In genomic region chr2:41264228-41264587, GRCm38 (mm10) we compare ENCODE assay signal across 12 mouse cellular contexts.
DNase-seq lines count a peak whose midpoint lies in the region; ATAC-seq and TF ChIP-seq lines count a peak whose summit lies in the region.
"Had no signal": no experiment of that assay in that cellular context is flagged by ENCODE, and none has a peak within 500 bp of the region (broad histone marks: within the 10 kb centered on the region; RNA-seq: fewer than 3 reads in every experiment).

No protein-coding gene starts in this region.

- H3K4me2 ChIP-seq in forebrain, embryonic 12.5 days = no peak overlapping the region
- no peak overlapping the region for H3K4me2 ChIP-seq in neural tube, embryonic 15.5 days
- H3K4me2 ChIP-seq: embryonic facial prominence, embryonic 13.5 days had no signal

- no peak overlapping the region for H3K4me3 ChIP-seq in forebrain, embryonic 12.5 days (replicated peaks)
- no peak overlapping the region for H3K4me3 ChIP-seq in neural tube, embryonic 15.5 days (replicated peaks)
- no peak overlapping the region for H3K4me3 ChIP-seq in thymus, adult 2 months (ENCODE audit: control insufficient read depth, insufficient read depth, low read length)
- H3K4me3 ChIP-seq: embryonic facial prominence, embryonic 13.5 days had no signal

- WGBS in forebrain, embryonic 12.5 days = 31% methylated on average over 8 of the region's 8 CpGs
- WGBS in neural tube, embryonic 15.5 days = 41% methylated on average over 8 of the region's 8 CpGs
- 78% methylated on average over 8 of the region's 8 CpGs for WGBS in thymus, adult 2 months

- peak; percentile 89 for ATAC-seq in forebrain, embryonic 12.5 days (ENCODE audit: low FRiP score)
- 0 out of 2 replicates have a peak, but pooled peaks have one; percentile 57 for ATAC-seq in neural tube, embryonic 15.5 days (ENCODE audit: low FRiP score)

- peak; percentile 35 for DNase-seq in layer of hippocampus, adult 11-12 months (ENCODE audit: low spot score)
- DNase-seq in layer of hippocampus, adult 9-10 months (ENCODE audit: low spot score) = no peak
- peak; percentile 11 to 22 for DNase-seq in layer of hippocampus, postnatal 14 days (ENCODE audit: low spot score in 2 of 2)
- no peak for DNase-seq in lung, postnatal 25 days (ENCODE audit: low spot score)
- no peak for DNase-seq in thymus, adult 18-20 months
- no peak for DNase-seq in thymus, adult 2 months
- DNase-seq: adrenal gland, postnatal 10 days; cerebellum, adult 11-12 months; gastrocnemius, postnatal 14 days had no signal

- no peak overlapping the region for H3K27ac ChIP-seq in forebrain, embryonic 12.5 days
- H3K27ac ChIP-seq in neural tube, embryonic 15.5 days (replicated peaks) = no peak overlapping the region
- no peak overlapping the region for H3K27ac ChIP-seq in thymus, adult 2 months (ENCODE audit: control insufficient read depth, insufficient read depth, low read length)
- H3K27ac ChIP-seq: embryonic facial prominence, embryonic 13.5 days had no signal

- H3K9ac ChIP-seq in forebrain, embryonic 12.5 days = no peak overlapping the region
- H3K9ac ChIP-seq in neural tube, embryonic 15.5 days (replicated peaks) = no peak overlapping the region
- H3K9ac ChIP-seq: embryonic facial prominence, embryonic 13.5 days had no signal

- H3K27me3 ChIP-seq in forebrain, embryonic 12.5 days = no peaks in the 10 kb centered on the region
- no peaks in the 10 kb centered on the region for H3K27me3 ChIP-seq in neural tube, embryonic 15.5 days (replicated peaks)
- H3K27me3 ChIP-seq in thymus, adult 2 months (ENCODE audit: control insufficient read depth, insufficient read depth, low read length) = no peaks in the 10 kb centered on the region
- H3K27me3 ChIP-seq: embryonic facial prominence, embryonic 13.5 days had no signal

- H3K9me3 ChIP-seq in forebrain, embryonic 12.5 days = no peaks in the 10 kb centered on the region
- no peaks in the 10 kb centered on the region for H3K9me3 ChIP-seq in neural tube, embryonic 15.5 days (replicated peaks)
- H3K9me3 ChIP-seq: embryonic facial prominence, embryonic 13.5 days had no signal

- 0 out of 2 replicates have a peak, but pooled peaks cover 4% of the 10 kb centered on the region for H3K4me1 ChIP-seq in forebrain, embryonic 12.5 days
- H3K4me1 ChIP-seq in neural tube, embryonic 15.5 days = no peaks in the 10 kb centered on the region
- no peaks in the 10 kb centered on the region for H3K4me1 ChIP-seq in thymus, adult 2 months (replicated peaks; ENCODE audit: control insufficient read depth, insufficient read depth, low read length)
- H3K4me1 ChIP-seq: embryonic facial prominence, embryonic 13.5 days had no signal

- no peak for TF ChIP-seq POLR2A in thymus, adult 2 months (IDR thresholded peaks at IDR 0.05; ENCODE audit: control insufficient read depth, extremely low read depth, insufficient read depth, low read length, poor library complexity)

- no peaks in the 10 kb centered on the region for H3K36me3 ChIP-seq in forebrain, embryonic 12.5 days (replicated peaks)
- H3K36me3 ChIP-seq in neural tube, embryonic 15.5 days = no peaks in the 10 kb centered on the region
- H3K36me3 ChIP-seq in thymus, adult 2 months (ENCODE audit: control insufficient read depth, insufficient read depth, low read length) = no peaks in the 10 kb centered on the region
- H3K36me3 ChIP-seq: embryonic facial prominence, embryonic 13.5 days had no signal

- TF ChIP-seq CTCF in thymus, adult 2 months (IDR thresholded peaks at IDR 0.05; ENCODE audit: borderline replicate concordance, control insufficient read depth, extremely low read depth, insufficient read depth, low read length, poor library complexity) = no peak

Comparison
In these comparisons a context has a peak if more than half of its experiments do, and no peak if none do; other contexts are left out.
1. DNase-seq: peak in layer of hippocampus, adult 11-12 months (single experiment) and layer of hippocampus, postnatal 14 days (2 of 2); none in layer of hippocampus, adult 9-10 months (single experiment), lung, postnatal 25 days (single experiment), thymus, adult 18-20 months (0 of 2) and thymus, adult 2 months (single experiment).